Mouse (Mus musculus) stomach, postnatal 0 days (tissue): Measurements from ENCODE around the gene Spats1. TPM values are rescaled to one million over a fixed set of nuclear protein-coding genes. Genes with fewer than 3 reads are reported as not detected.

Experiments
- ATAC-seq: fragments of 200-750 bp; cut with Nextera tagmentation; 2 replicates; pipeline ENCODE4 v1.8.0; 2017; ENCODE audit not compliant: low FRiP score, low TSS enrichment
- DNase-seq: peaks from one replicate; pipeline ENCODE4 v3.0.0-alpha.2; 2016; ENCODE audit warnings: low spot score
- H3K27ac ChIP-seq: fragments of 300-500 bp; sonication (generic); replicated peaks from 2 replicates; pipeline ENCODE4 v1.5.1; 2014; ENCODE audit warnings: mild to moderate bottlenecking, control low read depth
- H3K27me3 ChIP-seq: fragments of 300-500 bp; sonication (generic); 2 replicates; pipeline ENCODE4 v1.6.1; 2014; ENCODE audit warnings: low read length; ENCODE audit not compliant: control insufficient read depth, insufficient read depth
- H3K36me3 ChIP-seq: fragments of 300-500 bp; sonication (generic); 2 replicates; pipeline ENCODE4 v1.6.1; 2014; ENCODE audit warnings: low read length, mixed read lengths; ENCODE audit not compliant: control insufficient read depth, insufficient read depth
- H3K4me1 ChIP-seq: fragments of 300-500 bp; sonication (generic); replicated peaks from 2 replicates; pipeline ENCODE4 v1.6.1; 2014; ENCODE audit warnings: antibody characterized with exemption; ENCODE audit not compliant: control insufficient read depth, insufficient read depth
- H3K4me2 ChIP-seq: fragments of 300-500 bp; sonication (generic); replicated peaks from 2 replicates; pipeline ENCODE4 v1.6.1; 2014; ENCODE audit warnings: low read depth, mild to moderate bottlenecking, control low read depth, moderate library complexity
- H3K4me3 ChIP-seq: fragments of 300-500 bp; sonication (generic); 2 replicates; pipeline ENCODE4 v1.5.1; 2014; ENCODE audit warnings: low read depth, low read length, control low read depth
- H3K9ac ChIP-seq: fragments of 300-500 bp; sonication (generic); 2 replicates; pipeline ENCODE4 v1.6.1; 2014; ENCODE audit warnings: mild to moderate bottlenecking, low read length, control low read depth, mixed read lengths
- H3K9me3 ChIP-seq: fragments of 300-500 bp; sonication (generic); 2 replicates; pipeline ENCODE4 v1.6.1; 2016; ENCODE audit warnings: low read length; ENCODE audit not compliant: control insufficient read depth
- CTCF ChIP-seq: IDR thresholded peaks from 2 replicates; pipeline ENCODE4 v1.5.1; 2016; ENCODE audit warnings: antibody characterized with exemption, low read depth, mild to moderate bottlenecking, moderate library complexity
- EP300 ChIP-seq: optimal IDR thresholded peaks from 2 replicates; pipeline ENCODE3; 2016; ENCODE audit warnings: antibody characterized with exemption
- WGBS: fragments of 180-500 bp; shearing (Covaris S2); extraction: QIAGEN DNeasy Blood & Tissue Kit; methylation state at CpG from one replicate; pipeline ENCODE4 v1.1.7; 2014; 5-methylcytosine and 5-hydroxymethylcytosine counted together
- polyA plus RNA-seq: library from polyadenylated mRNA; unstranded; fragments of >200 nt; fragmentation: Nextera tagmentation; extraction: Ambion mirVana; gene quantifications from 2 replicates; pipeline ENCODE4 v1.2.1, GENCODE M21; 2015

Gene Spats1
- polyA plus RNA-seq, 1 experiment from 2014 or later = 0.24 TPM

- DNase-seq (no peak), ATAC-seq (no peak)
- no peaks in the 10 kb centered on the region for H3K36me3 ChIP-seq
- TF ChIP-seq EP300 (no peak), CTCF (no peak)
- no peaks in the 10 kb centered on the region for H3K4me1 ChIP-seq
- no peaks in the 10 kb centered on the region for H3K9me3 ChIP-seq
- H3K27ac ChIP-seq = no peak overlapping the region
- H3K4me2 ChIP-seq = no peak overlapping the region
- no peak overlapping the region for H3K9ac ChIP-seq
- WGBS = 89% methylated on average over 28 of the region's 28 CpGs
- no peaks in the 10 kb centered on the region for H3K27me3 ChIP-seq
- H3K4me3 ChIP-seq = no peak overlapping the region
Measured at GRCm38 (mm10) chr17:45517549-45518215, 42.5 kb upstream of the Spats1 start.

- 96% methylated on average over 21 of the region's 21 CpGs for WGBS
- Histone ChIP-seq H3K36me3 (no peaks in the 10 kb centered on the region), H3K4me3 (no peak overlapping the region), H3K27me3 (no peaks in the 10 kb centered on the region), H3K4me2 (no peak overlapping the region), H3K9ac (no peak overlapping the region), H3K4me1 (no peaks in the 10 kb centered on the region), H3K9me3 (no peaks in the 10 kb centered on the region), H3K27ac (no peak overlapping the region)
- ATAC-seq = no peak
- DNase-seq = no peak
- no peak for TF ChIP-seq EP300
Measured at GRCm38 (mm10) chr17:45517135-45517534, 41.9 kb upstream of the Spats1 start.

GRCm38 (mm10) chr17:45516488-45516887 lies 41.3 kb upstream of the Spats1 start:
- 45% methylated on average over 8 of the region's 8 CpGs for WGBS
- H3K27me3 ChIP-seq = no peaks in the 10 kb centered on the region
- no peaks in the 10 kb centered on the region for H3K36me3 ChIP-seq
- no peak overlapping the region for H3K27ac ChIP-seq
- H3K4me2 ChIP-seq = no peak overlapping the region
- TF ChIP-seq CTCF (peak; percentile 92), EP300 (no peak)
- ATAC-seq = no peak
- no peak overlapping the region for H3K4me3 ChIP-seq
- no peaks in the 10 kb centered on the region for H3K9me3 ChIP-seq
- H3K9ac ChIP-seq = no peak overlapping the region
- peak; percentile 78 for DNase-seq
- no peaks in the 10 kb centered on the region for H3K4me1 ChIP-seq

GRCm38 (mm10) chr17:45515806-45516205 lies 40.6 kb upstream of the Spats1 start:
- no peak for DNase-seq
- Histone ChIP-seq H3K36me3 (no peaks in the 10 kb centered on the region), H3K9me3 (no peaks in the 10 kb centered on the region), H3K27ac (no peak overlapping the region), H3K27me3 (no peaks in the 10 kb centered on the region), H3K4me1 (no peaks in the 10 kb centered on the region), H3K4me2 (no peak overlapping the region), H3K4me3 (no peak overlapping the region), H3K9ac (no peak overlapping the region)
- 88% methylated on average over 10 of the region's 10 CpGs for WGBS
- ATAC-seq = no peak
- TF ChIP-seq EP300 = no peak
- TF ChIP-seq CTCF = no peak

GRCm38 (mm10) chr17:45515204-45515726 lies 40.0 kb upstream of the Spats1 start:
- WGBS = 54% methylated on average over 15 of the region's 15 CpGs
- no peak overlapping the region for H3K27ac ChIP-seq
- no peak overlapping the region for H3K4me2 ChIP-seq
- H3K9ac ChIP-seq = no peak overlapping the region
- TF ChIP-seq CTCF = no peak
- no peak for TF ChIP-seq EP300
- no peaks in the 10 kb centered on the region for H3K4me1 ChIP-seq
- no peaks in the 10 kb centered on the region for H3K36me3 ChIP-seq
- H3K4me3 ChIP-seq = no peak overlapping the region
- no peaks in the 10 kb centered on the region for H3K9me3 ChIP-seq
- ATAC-seq (no peak), DNase-seq (no peak)
- H3K27me3 ChIP-seq = no peaks in the 10 kb centered on the region

- no peak overlapping the region for H3K4me3 ChIP-seq
- H3K9ac ChIP-seq = no peak overlapping the region
- no peak for DNase-seq
- H3K36me3 ChIP-seq = 0 out of 2 replicates have a peak, but pooled peaks cover 4% of the 10 kb centered on the region
- TF ChIP-seq CTCF (no peak), EP300 (no peak)
- no peak for ATAC-seq
- H3K9me3 ChIP-seq = no peaks in the 10 kb centered on the region
- 96% methylated on average over 4 of the region's 4 CpGs for WGBS
- H3K4me2 ChIP-seq = no peak overlapping the region
- H3K27ac ChIP-seq = no peak overlapping the region
- H3K27me3 ChIP-seq = no peaks in the 10 kb centered on the region
- peaks cover 2% of the 10 kb centered on the region; the same call in 1 of the 2 replicates for H3K4me1 ChIP-seq
Measured at GRCm38 (mm10) chr17:45511757-45512156, 36.5 kb upstream of the Spats1 start.
